Mouse (Mus musculus) heart, embryonic 15.5 days (tissue): ENCODE data around the gene Wfdc6b. TPM values are rescaled to one million over a fixed set of nuclear protein-coding genes. Genes with fewer than 3 reads are reported as not detected.

Experiments
- ATAC-seq: fragments of 200-750 bp; cut with Nextera tagmentation; replicated peaks from 2 replicates; pipeline ENCODE4 v1.8.0; 2017; ENCODE audit warnings: low read depth, moderate TSS enrichment; ENCODE audit not compliant: insufficient number of reproducible peaks, insufficient read depth, low FRiP score
- H3K27ac ChIP-seq: fragments of 300-500 bp; sonication (generic); 2 replicates; pipeline ENCODE4 v1.5.1; 2015; ENCODE audit warnings: mild to moderate bottlenecking, inconsistent platforms
- H3K27me3 ChIP-seq: fragments of 300-500 bp; sonication (generic); 2 replicates; pipeline ENCODE4 v1.6.1; 2015; ENCODE audit warnings: inconsistent platforms
- H3K36me3 ChIP-seq: fragments of 300-500 bp; sonication (generic); 2 replicates; pipeline ENCODE4 v1.6.1; 2015; ENCODE audit warnings: mild to moderate bottlenecking, inconsistent platforms
- H3K4me1 ChIP-seq: fragments of 300-500 bp; sonication (generic); replicated peaks from 2 replicates; pipeline ENCODE4 v1.6.1; 2015; ENCODE audit warnings: inconsistent platforms
- H3K4me2 ChIP-seq: fragments of 300-500 bp; sonication (generic); 2 replicates; pipeline ENCODE4 v1.6.1; 2015; ENCODE audit warnings: inconsistent platforms, mild to moderate bottlenecking, moderate library complexity
- H3K4me3 ChIP-seq: fragments of 300-500 bp; sonication (generic); 2 replicates; pipeline ENCODE4 v1.5.1; 2015; ENCODE audit warnings: mild to moderate bottlenecking, inconsistent platforms
- H3K9ac ChIP-seq: fragments of 300-500 bp; sonication (generic); 2 replicates; pipeline ENCODE4 v1.6.1; 2015; ENCODE audit warnings: mild to moderate bottlenecking, inconsistent platforms
- H3K9me3 ChIP-seq: fragments of 300-500 bp; sonication (generic); replicated peaks from 2 replicates; pipeline ENCODE4 v1.6.1; 2016; ENCODE audit warnings: inconsistent platforms
- WGBS: fragments of 180-500 bp; shearing (Covaris S2); methylation state at CpG from one replicate; pipeline ENCODE4 v1.1.7; 2015; ENCODE audit warnings: mixed read lengths; 5-methylcytosine and 5-hydroxymethylcytosine counted together
- polyA plus RNA-seq: library from polyadenylated mRNA; unstranded; fragments of >200 nt; fragmentation: Nextera tagmentation; extraction: Ambion mirVana; gene quantifications from 2 replicates; pipeline ENCODE4 v1.2.1, GENCODE M21; 2015

The Wfdc6b gene
- polyA plus RNA-seq, 1 experiment from 2014 or later: not detected

DNA sequence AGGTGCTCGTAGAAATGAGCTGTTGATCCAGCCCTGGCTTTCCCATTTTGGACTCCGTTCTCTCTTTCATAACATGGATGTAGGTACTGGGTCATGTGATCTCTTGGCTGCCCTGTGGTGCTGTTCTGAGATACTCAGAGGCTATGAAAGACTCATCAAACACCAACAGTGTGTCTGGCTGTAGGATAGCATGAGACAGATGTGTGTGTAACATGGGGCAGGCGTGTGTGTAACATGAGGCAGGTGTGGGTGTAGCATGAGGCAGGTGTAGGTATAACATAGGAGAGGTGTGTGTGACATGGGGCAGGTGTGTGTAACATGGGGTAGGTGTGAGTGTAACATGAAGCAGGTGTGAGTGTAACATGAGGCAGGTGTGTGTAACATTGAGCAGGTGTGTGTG is 2.1 kb downstream of the Wfdc6b start:
- no peaks in the 10 kb centered on the region for H3K36me3 ChIP-seq
- H3K27ac ChIP-seq: no peak overlapping the region
- H3K4me2 ChIP-seq: no peak overlapping the region
- H3K9me3 ChIP-seq: no peaks in the 10 kb centered on the region
- no peak overlapping the region for H3K9ac ChIP-seq
- WGBS: 91% methylated on average over 3 of the region's 3 CpGs
- no peak overlapping the region for H3K4me3 ChIP-seq
- H3K27me3 ChIP-seq: no peaks in the 10 kb centered on the region
- no peaks in the 10 kb centered on the region for H3K4me1 ChIP-seq
- no peak for ATAC-seq

DNA sequence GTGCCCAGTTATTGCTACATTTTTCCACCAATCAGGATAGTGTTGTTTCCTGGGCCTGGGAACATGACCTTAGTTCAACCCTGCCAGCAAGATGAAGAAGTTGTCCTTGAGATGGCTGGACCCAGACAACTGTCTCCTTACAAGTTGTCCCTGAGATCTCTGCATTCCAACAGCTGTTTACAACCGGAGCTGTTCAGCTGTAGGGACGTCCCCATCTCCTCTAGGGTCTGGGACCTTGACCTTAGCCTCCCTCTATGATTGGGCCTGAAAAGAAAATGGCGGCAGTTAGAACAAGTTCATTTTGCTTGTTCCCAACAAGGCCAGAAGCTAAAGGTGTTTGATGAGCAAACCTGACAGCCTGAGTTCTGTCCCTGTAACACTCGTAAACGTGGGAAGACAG is 5.7 kb downstream of the Wfdc6b start:
- ATAC-seq: no peak
- WGBS: 71% methylated on average over 5 of the region's 5 CpGs
- no peaks in the 10 kb centered on the region for H3K27me3 ChIP-seq

DNA sequence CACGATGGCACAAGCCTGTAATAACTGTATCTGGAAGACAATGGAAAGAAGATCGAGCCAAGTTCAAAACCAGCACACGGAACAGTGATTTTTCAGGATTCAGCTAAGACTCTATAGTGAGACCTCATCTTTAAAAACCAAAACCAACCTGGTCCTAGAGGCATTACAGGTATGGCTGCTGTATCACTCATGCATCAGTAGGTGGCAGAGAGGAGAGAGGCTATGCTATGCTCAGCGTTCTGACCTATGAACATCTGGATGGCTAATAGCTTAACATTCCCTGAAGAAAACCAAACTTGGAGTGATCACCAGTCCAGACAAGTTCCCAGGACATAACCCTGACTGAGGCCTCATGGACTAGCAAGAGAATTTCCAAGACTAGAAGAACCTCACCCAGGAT is 8.5 kb downstream of the Wfdc6b start:
- no peaks in the 10 kb centered on the region for H3K27me3 ChIP-seq
- H3K9me3 ChIP-seq: no peaks in the 10 kb centered on the region
- no peak overlapping the region for H3K4me2 ChIP-seq
- 76% methylated on average over 4 of the region's 4 CpGs for WGBS
- no peak for ATAC-seq
- H3K36me3 ChIP-seq: no peaks in the 10 kb centered on the region
- H3K9ac ChIP-seq: no peak overlapping the region
- no peak overlapping the region for H3K4me3 ChIP-seq
- H3K4me1 ChIP-seq: no peaks in the 10 kb centered on the region
- no peak overlapping the region for H3K27ac ChIP-seq

More for the DNA sequence above, 5.7 kb downstream of the Wfdc6b start:
- Histone ChIP-seq H3K27ac (no peak overlapping the region), H3K4me3 (no peak overlapping the region), H3K9me3 (no peaks in the 10 kb centered on the region), H3K4me1 (no peaks in the 10 kb centered on the region), H3K4me2 (no peak overlapping the region), H3K9ac (no peak overlapping the region), H3K36me3 (no peaks in the 10 kb centered on the region)

DNA sequence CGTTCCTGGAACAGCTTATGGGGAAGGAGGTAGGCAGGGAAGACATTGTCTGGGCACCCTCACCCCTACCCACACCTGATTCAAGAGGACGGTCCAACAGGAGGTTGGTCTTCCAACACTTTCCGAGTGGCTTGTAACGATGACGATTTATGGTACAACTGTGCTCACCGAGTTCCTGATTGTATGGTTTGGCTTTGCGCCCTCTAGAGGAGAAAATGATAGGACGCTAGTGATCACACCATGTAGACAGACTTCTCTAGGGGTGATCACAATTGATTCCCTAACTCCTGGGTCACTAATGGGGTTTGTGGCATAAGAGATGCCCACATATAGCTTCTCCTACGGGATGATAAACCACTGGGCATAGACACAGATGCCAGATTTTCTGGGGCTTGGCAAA is 21.9 kb downstream of the Wfdc6b start:
- Histone ChIP-seq H3K4me2 (no peak overlapping the region), H3K27me3 (no peaks in the 10 kb centered on the region), H3K9ac (no peak overlapping the region), H3K27ac (no peak overlapping the region), H3K9me3 (no peaks in the 10 kb centered on the region), H3K36me3 (no peaks in the 10 kb centered on the region), H3K4me1 (no peaks in the 10 kb centered on the region), H3K4me3 (no peak overlapping the region)
- no peak for ATAC-seq
- WGBS: 70% methylated on average over 9 of the region's 9 CpGs

DNA sequence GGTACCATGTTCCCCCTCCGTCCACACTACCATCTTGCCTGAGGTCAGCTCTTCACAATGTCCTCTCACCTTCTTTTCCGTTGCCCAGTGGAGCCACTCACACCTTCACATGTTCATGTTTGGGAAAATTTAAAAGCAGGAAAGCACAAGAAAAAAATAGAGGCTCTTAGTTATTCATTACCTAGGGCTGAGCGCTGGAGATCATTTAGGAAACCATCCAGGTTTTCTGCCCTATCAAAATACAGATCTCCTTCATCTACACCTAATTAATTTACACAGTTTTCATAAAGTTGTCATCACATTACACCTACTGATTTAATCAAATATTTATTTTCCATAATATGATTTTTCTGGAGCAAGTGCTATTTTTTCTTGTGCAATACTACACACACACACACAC is 25.4 kb downstream of the Wfdc6b start, which contains the start of gene Wfdc16:
Gene Wfdc16, minus strand, starts transcription at position 101 of the 400 bp plus-strand sequence.
- no peaks in the 10 kb centered on the region for H3K27me3 ChIP-seq
- WGBS: 79% methylated on average over 3 of the region's 3 CpGs
- no peaks in the 10 kb centered on the region for H3K36me3 ChIP-seq
- H3K4me1 ChIP-seq: 0 out of 2 replicates have a peak, but pooled peaks cover 2% of the 10 kb centered on the region
- no peak within 1 kb of the TSS for H3K4me3 ChIP-seq
- no peak within 1 kb of the TSS for H3K9ac ChIP-seq
- ATAC-seq: no peak
- H3K4me2 ChIP-seq: no peak within 1 kb of the TSS
- H3K9me3 ChIP-seq: no peaks in the 10 kb centered on the region
- no peak within 1 kb of the TSS for H3K27ac ChIP-seq

DNA sequence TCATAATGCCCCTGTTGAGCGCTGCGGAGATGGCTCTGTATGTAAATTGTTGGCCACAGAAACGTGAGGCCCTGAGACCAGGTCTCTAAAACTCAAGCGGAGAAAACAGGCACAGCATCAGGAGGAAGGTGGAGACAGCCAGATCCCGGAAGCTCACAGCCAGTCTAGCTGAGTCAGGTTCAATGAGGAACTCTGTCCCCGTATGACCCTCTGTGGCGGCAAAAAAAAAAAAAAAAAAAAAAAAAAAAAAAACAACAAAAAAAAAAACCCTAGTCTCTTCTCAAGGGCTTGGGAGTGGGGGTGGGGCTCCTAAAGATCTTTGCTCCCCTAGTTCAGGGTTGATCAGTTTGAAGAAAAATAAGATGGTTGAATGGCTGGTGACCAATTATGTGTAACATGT is 27.8 kb downstream of the Wfdc6b start:
- WGBS: 64% methylated on average over 7 of the region's 7 CpGs
- Histone ChIP-seq H3K4me3 (no peak overlapping the region), H3K36me3 (no peaks in the 10 kb centered on the region), H3K27me3 (no peaks in the 10 kb centered on the region), H3K27ac (no peak overlapping the region), H3K4me2 (no peak overlapping the region), H3K9me3 (no peaks in the 10 kb centered on the region), H3K4me1 (0 out of 2 replicates have a peak, but pooled peaks cover 2% of the 10 kb centered on the region), H3K9ac (no peak overlapping the region)
- no peak for ATAC-seq

DNA sequence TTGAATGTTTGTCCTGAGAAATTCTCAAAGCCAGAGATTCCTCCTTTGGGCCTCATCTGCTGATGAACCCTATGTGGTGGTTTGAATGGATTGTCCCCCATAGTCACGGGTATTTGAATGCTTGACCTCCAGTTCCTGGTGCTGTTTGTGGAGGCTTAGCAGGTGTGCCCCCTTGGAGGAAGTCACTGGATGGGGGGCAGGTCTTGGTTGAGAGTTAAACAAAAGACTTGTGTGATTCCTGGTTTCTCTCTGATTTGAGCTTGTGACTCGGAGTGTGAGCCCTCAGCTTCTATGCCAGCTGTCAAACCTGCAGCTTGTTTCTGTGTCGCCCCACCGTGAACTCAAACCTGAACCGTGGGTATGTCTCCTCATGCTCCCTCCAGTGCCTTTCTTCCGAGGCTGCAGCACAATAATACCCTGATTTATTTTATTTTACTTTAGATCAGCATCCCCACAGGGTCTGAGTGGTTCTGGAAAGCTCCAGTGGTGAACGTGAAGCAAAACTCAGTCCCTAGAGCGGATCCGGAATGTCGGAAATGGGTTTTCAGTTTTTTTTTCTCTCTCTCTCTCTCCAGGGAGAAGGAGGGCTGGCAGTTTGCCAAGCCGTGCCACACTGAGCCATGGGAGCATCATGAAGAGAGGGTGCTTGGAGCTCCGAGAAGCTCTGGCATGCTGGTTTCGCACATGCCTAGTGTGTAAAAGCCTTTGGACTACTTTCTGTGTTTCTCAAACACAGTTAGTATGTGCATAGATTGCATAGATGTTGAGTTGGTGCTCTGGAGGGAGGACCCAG is 28.8 kb downstream of the Wfdc6b start:
- Histone ChIP-seq H3K9ac (no peak overlapping the region), H3K36me3 (no peaks in the 10 kb centered on the region), H3K27ac (no peak overlapping the region), H3K9me3 (no peaks in the 10 kb centered on the region), H3K4me1 (0 out of 2 replicates have a peak, but pooled peaks cover 2% of the 10 kb centered on the region), H3K4me3 (no peak overlapping the region), H3K27me3 (no peaks in the 10 kb centered on the region), H3K4me2 (no peak overlapping the region)
- whole genome bisulfite sequencing: 69% methylated on average over 13 of the region's 13 CpGs
- ATAC-seq: no peak

DNA sequence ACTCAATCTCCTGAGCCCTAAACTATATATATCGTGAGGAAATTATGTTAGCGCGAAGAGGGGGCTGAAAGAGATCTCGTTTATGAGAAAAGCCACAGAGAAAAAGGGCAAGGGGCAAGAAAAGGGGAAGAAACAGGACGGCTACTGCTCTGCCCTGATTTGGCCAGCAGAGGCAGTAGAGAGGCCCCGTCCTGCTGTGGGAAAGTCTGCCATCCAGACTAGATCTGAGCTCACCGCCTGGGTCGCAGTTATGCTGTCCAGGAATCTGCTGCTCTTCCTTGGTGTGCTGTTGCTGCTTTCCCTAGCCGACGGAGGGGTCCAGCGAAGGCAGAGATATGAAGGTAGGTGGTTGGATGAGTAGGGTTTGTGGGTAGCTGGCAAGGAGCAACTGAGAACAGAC is 42.5 kb downstream of the Wfdc6b start, which contains the start of gene Wfdc10:
Gene Wfdc10, plus strand, starts transcription at position 189 of the 400 bp plus-strand sequence.
- H3K27ac ChIP-seq: no peak within 1 kb of the TSS
- no peaks in the 10 kb centered on the region for H3K4me1 ChIP-seq
- H3K4me2 ChIP-seq: no peak within 1 kb of the TSS
- no peaks in the 10 kb centered on the region for H3K9me3 ChIP-seq
- no peak within 1 kb of the TSS for H3K9ac ChIP-seq
- no peak within 1 kb of the TSS for H3K4me3 ChIP-seq
- H3K36me3 ChIP-seq: no peaks in the 10 kb centered on the region
- no peak for ATAC-seq
- 16% methylated on average over 11 of the region's 11 CpGs for WGBS
- H3K27me3 ChIP-seq: 0 out of 2 replicates have a peak, but pooled peaks cover 6% of the 10 kb centered on the region

DNA sequence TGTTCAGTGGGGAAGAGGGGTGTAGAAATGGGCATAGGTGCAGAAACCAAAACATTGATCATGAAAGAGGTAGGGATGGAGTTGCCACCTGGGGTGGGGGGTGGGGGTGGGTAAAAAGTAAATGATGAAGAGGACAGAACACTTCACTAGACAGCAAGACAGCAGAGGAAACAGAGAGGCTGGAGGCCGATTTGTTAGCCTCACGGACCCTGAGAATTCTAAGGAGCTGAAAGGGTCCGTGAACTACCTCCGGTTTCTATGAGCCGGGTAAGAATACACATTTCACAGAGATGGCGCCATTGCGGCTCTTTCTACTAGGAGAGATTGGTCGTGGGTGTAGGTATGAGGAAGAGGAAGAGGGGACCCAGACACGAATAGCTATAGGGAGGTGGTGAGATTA is 43.2 kb downstream of the Wfdc6b start, which contains the start of gene Wfdc9:
Gene Wfdc9, minus strand, starts transcription at position 101 of the 400 bp plus-strand sequence.
- no peak for ATAC-seq
- H3K36me3 ChIP-seq: no peaks in the 10 kb centered on the region
- whole genome bisulfite sequencing: 77% methylated on average over 9 of the region's 9 CpGs

DNA sequence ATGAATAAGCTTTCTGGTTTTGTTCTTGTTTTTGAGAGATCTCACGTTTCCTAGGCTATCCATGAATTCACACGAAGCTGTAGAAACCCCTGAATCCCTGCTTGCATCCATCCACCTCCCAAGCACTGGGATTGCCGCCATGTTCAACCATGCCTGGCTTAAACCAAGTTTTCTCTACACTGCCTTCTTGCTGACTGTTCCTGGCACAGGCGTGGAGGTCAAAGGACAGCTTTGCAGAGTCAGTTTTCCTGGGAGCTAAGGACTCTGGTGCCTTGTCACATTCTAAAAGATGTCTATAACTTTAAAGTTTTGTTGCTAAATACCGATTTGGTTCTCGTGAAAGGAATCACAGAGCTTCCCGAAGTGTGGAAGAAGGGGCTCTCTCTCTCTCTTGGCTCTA is 51.5 kb downstream of the Wfdc6b start:
- no peaks in the 10 kb centered on the region for H3K9me3 ChIP-seq
- no peak overlapping the region for H3K4me2 ChIP-seq
- 79% methylated on average over 7 of the region's 7 CpGs for whole genome bisulfite sequencing
- no peaks in the 10 kb centered on the region for H3K4me1 ChIP-seq
- no peak overlapping the region for H3K9ac ChIP-seq
- no peaks in the 10 kb centered on the region for H3K36me3 ChIP-seq
- H3K4me3 ChIP-seq: no peak overlapping the region
- no peaks in the 10 kb centered on the region for H3K27me3 ChIP-seq
- no peak overlapping the region for H3K27ac ChIP-seq
- no peak for ATAC-seq

More for the DNA sequence above, 43.2 kb downstream of the Wfdc6b start, which contains the start of gene Wfdc9:
- Histone ChIP-seq H3K9me3 (no peaks in the 10 kb centered on the region), H3K27ac (no peak within 1 kb of the TSS), H3K4me2 (no peak within 1 kb of the TSS), H3K27me3 (0 out of 2 replicates have a peak, but pooled peaks cover 6% of the 10 kb centered on the region), H3K4me3 (no peak within 1 kb of the TSS), H3K4me1 (no peaks in the 10 kb centered on the region), H3K9ac (no peak within 1 kb of the TSS)
